Mouse (Mus musculus): ENCODE results near the gene Cemip.

- TF ChIP-seq CTCF (IDR thresholded peaks at IDR 0.05; ENCODE audit: low read depth, low read length) (no peak), POLR2A (IDR thresholded peaks at IDR 0.05; ENCODE audit: borderline replicate concordance, low read depth, low read length) (no peak)
Observed at GRCm38 (mm10) chr7:83949662-83950061, 136.6 kb downstream of the Cemip start.
